31 mouse cellular contexts compared by ENCODE assay signal in genomic region chr17:81416361-81417114, GRCm38 (mm10). TPM values are rescaled to one million over a fixed set of nuclear protein-coding genes. Genes with fewer than 3 reads are reported as not detected.
"Had no signal": no experiment of that assay in that cellular context is flagged by ENCODE, and none has a peak within 500 bp of the region (broad histone marks: within the 10 kb centered on the region; RNA-seq: fewer than 3 reads in every experiment).

No protein-coding gene starts in this region.

- H3K4me1 ChIP-seq: limb, embryonic 10.5 days; liver, embryonic 12.5 days; liver, embryonic 15.5 days; lung, embryonic 15.5 days had no signal

- H3K4me2 ChIP-seq: limb, embryonic 13.5 days; liver, embryonic 12.5 days; liver, embryonic 15.5 days; lung, embryonic 15.5 days; midbrain, embryonic 13.5 days had no signal

- H3K36me3 ChIP-seq: limb, embryonic 10.5 days; limb, embryonic 13.5 days; liver, embryonic 12.5 days; liver, embryonic 15.5 days; lung, embryonic 15.5 days; midbrain, embryonic 10.5 days; midbrain, embryonic 13.5 days had no signal

- ATAC-seq: liver, embryonic 12.5 days; midbrain, embryonic 13.5 days; midbrain, embryonic 16.5 days had no signal

- H3K4me3 ChIP-seq: layer of hippocampus, adult 2 months; left cerebral cortex, adult 2 months; limb, embryonic 10.5 days; limb, embryonic 13.5 days; liver, embryonic 12.5 days; liver, embryonic 15.5 days; lung, embryonic 15.5 days; megakaryocyte, embryonic 14.5 days; midbrain, embryonic 10.5 days; midbrain, embryonic 13.5 days had no signal

- DNase-seq: kidney, adult 8-10 months; layer of hippocampus, postnatal 36 days; liver; lung, adult 18-20 months; lung, postnatal 10 days; lung, postnatal 36 days; thymus, adult 18-20 months; thymus, postnatal 36 days had no signal

- H3K27me3 ChIP-seq: limb, embryonic 13.5 days; liver, embryonic 12.5 days; liver, embryonic 15.5 days; lung, embryonic 15.5 days; midbrain, embryonic 13.5 days had no signal

- H3K27ac ChIP-seq: kidney, postnatal 0 days; layer of hippocampus, adult 2 months; left cerebral cortex, adult 2 months; limb, embryonic 10.5 days; limb, embryonic 13.5 days; liver, embryonic 12.5 days; liver, embryonic 15.5 days; lung, embryonic 15.5 days; midbrain, embryonic 10.5 days; midbrain, embryonic 13.5 days had no signal

- H3K9ac ChIP-seq: limb, embryonic 13.5 days; liver, embryonic 12.5 days; liver, embryonic 15.5 days; lung, embryonic 15.5 days; midbrain, embryonic 13.5 days had no signal

- H3K9me3 ChIP-seq: limb, embryonic 10.5 days; limb, embryonic 13.5 days; liver, embryonic 12.5 days; liver, embryonic 15.5 days; lung, embryonic 15.5 days; midbrain, embryonic 10.5 days; midbrain, embryonic 13.5 days had no signal

RNA-seq across cellular contexts. Expression of gene Gm11096, which starts 25.0 kb away (rescaled TPM):
- total RNA-seq: layer of hippocampus, adult 2 months; layer of hippocampus, postnatal 10 days; layer of hippocampus, postnatal 36 days; left cerebral cortex, adult 2 months; left cerebral cortex, postnatal 14 days; monocyte, adult 5-6 weeks had no signal
- polyA plus RNA-seq: kidney, postnatal 0 days; large intestine, adult 2 months; limb, embryonic 10.5 days; limb, embryonic 13.5 days; liver, embryonic 12.5 days; liver, embryonic 15.5 days; lung, embryonic 15.5 days; midbrain, embryonic 10.5 days; midbrain, embryonic 13.5 days; midbrain, embryonic 16.5 days; neural tube, embryonic 11.5 days; neural tube, embryonic 14.5 days; small intestine, adult 2 months; spleen, adult 2 months; stomach, embryonic 16.5 days; testis, adult 2 months; urinary bladder, adult 2 months had no signal
